Mouse (Mus musculus): ENCODE results near the gene H2-D1.

GRCm38 (mm10) chr17:35232659-35233058 is 29.9 kb upstream of the H2-D1 start:
- no peak for TF ChIP-seq CTCF (IDR thresholded peaks at IDR 0.05; ENCODE audit: extremely low read depth, insufficient read depth, low read length)
- TF ChIP-seq POLR2A (IDR thresholded peaks at IDR 0.05; ENCODE audit: extremely low read depth, insufficient read depth, low read length) = no peak
